Mouse (Mus musculus): ENCODE data around the gene Dda1. TPM values are rescaled to one million over a fixed set of nuclear protein-coding genes. Genes with fewer than 3 reads are reported as not detected.

The Dda1 gene
- polyA plus RNA-seq, 1 experiment from 2014 or later: 130 TPM

- Histone ChIP-seq H3K4me3 (peak overlapping the region; percentile 90), H3K36me3 (peaks cover 52% of the 10 kb centered on the region), H3K27me3 (ENCODE audit: low read depth, poor library complexity, severe bottlenecking) (peaks cover 13% of the 10 kb centered on the region), H3K9me3 (replicated peaks) (no peaks in the 10 kb centered on the region), H3K4me1 (peaks cover 52% of the 10 kb centered on the region), H3K27ac (peak overlapping the region; percentile 97)
- WGBS: 27% methylated on average over 7 of the region's 7 CpGs
- DNase-seq (ENCODE audit: low spot score): no peak
These were observed 17.1 kb downstream of the Dda1 start for GRCm38 (mm10) chr8:71486136-71486529.

- peaks cover 47% of the 10 kb centered on the region for H3K4me1 ChIP-seq
- WGBS: under 1% methylated on average over 33 of the region's 33 CpGs
- H3K4me3 ChIP-seq: peak within 1 kb of the TSS; percentile 78
These were observed 18.9 kb downstream of the Dda1 start, which contains the start of gene Gtpbp3 for GRCm38 (mm10) chr8:71487691-71488445. TSS of gene Gtpbp3 (plus strand) at chr8:71488103.

GRCm38 (mm10) chr8:71488454-71488853, 19.5 kb downstream of the Dda1 start:
- Histone ChIP-seq H3K9me3 (replicated peaks) (no peaks in the 10 kb centered on the region), H3K4me3 (peak overlapping the region; percentile 78), H3K27ac (peak overlapping the region; percentile 93), H3K4me1 (peaks cover 47% of the 10 kb centered on the region), H3K27me3 (ENCODE audit: low read depth, poor library complexity, severe bottlenecking) (no peaks in the 10 kb centered on the region), H3K36me3 (peaks cover 50% of the 10 kb centered on the region)
- 0% methylated on average over 22 of the region's 22 CpGs for WGBS
- peak; percentile 90 for DNase-seq (ENCODE audit: low spot score)

More at GRCm38 (mm10) chr8:71487691-71488445, 18.9 kb downstream of the Dda1 start, which contains the start of gene Gtpbp3:
- no peaks in the 10 kb centered on the region for H3K27me3 ChIP-seq (ENCODE audit: low read depth, poor library complexity, severe bottlenecking)
- H3K9me3 ChIP-seq (replicated peaks): no peaks in the 10 kb centered on the region
- DNase-seq (ENCODE audit: low spot score): peak; percentile 84
- H3K27ac ChIP-seq: peak within 1 kb of the TSS; percentile 93
- peaks cover 52% of the 10 kb centered on the region for H3K36me3 ChIP-seq

- DNase-seq (ENCODE audit: low spot score): peak; percentile 91
- H3K4me1 ChIP-seq: peaks cover 54% of the 10 kb centered on the region
- H3K9me3 ChIP-seq (replicated peaks): no peaks in the 10 kb centered on the region
- H3K4me3 ChIP-seq: 0 out of 2 replicates have a peak overlapping the region, but pooled peaks have one; percentile 16
- peak overlapping the region; percentile 53; the same call in 1 of the 2 replicates for H3K27ac ChIP-seq
- no peaks in the 10 kb centered on the region for H3K27me3 ChIP-seq (ENCODE audit: low read depth, poor library complexity, severe bottlenecking)
- WGBS: 24% methylated on average over 16 of the region's 16 CpGs
- H3K36me3 ChIP-seq: peaks cover 47% of the 10 kb centered on the region
These were observed 26.0 kb downstream of the Dda1 start for GRCm38 (mm10) chr8:71495039-71495438.

GRCm38 (mm10) chr8:71495811-71496210, 26.8 kb downstream of the Dda1 start:
- no peak overlapping the region for H3K4me3 ChIP-seq
- no peaks in the 10 kb centered on the region for H3K9me3 ChIP-seq (replicated peaks)
- 96% methylated on average over 5 of the region's 5 CpGs for WGBS
- H3K27me3 ChIP-seq (ENCODE audit: low read depth, poor library complexity, severe bottlenecking): no peaks in the 10 kb centered on the region
- peaks cover 51% of the 10 kb centered on the region for H3K4me1 ChIP-seq
- H3K27ac ChIP-seq: peak overlapping the region; percentile 72
- no peak for DNase-seq (ENCODE audit: low spot score)
- peaks cover 39% of the 10 kb centered on the region for H3K36me3 ChIP-seq

GRCm38 (mm10) chr8:71496481-71496880, 27.5 kb downstream of the Dda1 start:
- no peaks in the 10 kb centered on the region for H3K27me3 ChIP-seq (ENCODE audit: low read depth, poor library complexity, severe bottlenecking)
- H3K4me3 ChIP-seq: no peak overlapping the region
- no peaks in the 10 kb centered on the region for H3K9me3 ChIP-seq (replicated peaks)
- peaks cover 33% of the 10 kb centered on the region for H3K36me3 ChIP-seq
- peaks cover 51% of the 10 kb centered on the region for H3K4me1 ChIP-seq
- peak overlapping the region; percentile 72 for H3K27ac ChIP-seq
- DNase-seq (ENCODE audit: low spot score): peak; percentile 61
- WGBS: 31% methylated on average over 11 of the region's 11 CpGs

GRCm38 (mm10) chr8:71497077-71497645, 28.2 kb downstream of the Dda1 start:
- Histone ChIP-seq H3K4me3 (no peak overlapping the region), H3K36me3 (peaks cover 26% of the 10 kb centered on the region), H3K27me3 (ENCODE audit: low read depth, poor library complexity, severe bottlenecking) (no peaks in the 10 kb centered on the region), H3K4me1 (peaks cover 51% of the 10 kb centered on the region), H3K9me3 (replicated peaks) (no peaks in the 10 kb centered on the region), H3K27ac (peak overlapping the region; percentile 88; the same call in 1 of the 2 replicates)
- DNase-seq (ENCODE audit: low spot score): no peak
- WGBS: 87% methylated on average over 1 of the region's 1 CpGs

- WGBS: 12% methylated on average over 15 of the region's 15 CpGs
- Histone ChIP-seq H3K4me3 (0 out of 2 replicates have a peak overlapping the region, but pooled peaks have one; percentile 18), H3K27ac (peak overlapping the region; percentile 88), H3K27me3 (ENCODE audit: low read depth, poor library complexity, severe bottlenecking) (no peaks in the 10 kb centered on the region), H3K9me3 (replicated peaks) (no peaks in the 10 kb centered on the region), H3K4me1 (peaks cover 51% of the 10 kb centered on the region), H3K36me3 (peaks cover 18% of the 10 kb centered on the region)
- no peak for DNase-seq (ENCODE audit: low spot score)
These were observed 29.0 kb downstream of the Dda1 start for GRCm38 (mm10) chr8:71497881-71498501.

- peak overlapping the region; percentile 88 for H3K27ac ChIP-seq
- H3K9me3 ChIP-seq (replicated peaks): no peaks in the 10 kb centered on the region
- DNase-seq (ENCODE audit: low spot score): peak; percentile 65
- no peaks in the 10 kb centered on the region for H3K27me3 ChIP-seq (ENCODE audit: low read depth, poor library complexity, severe bottlenecking)
- peaks cover 9% of the 10 kb centered on the region for H3K36me3 ChIP-seq
- WGBS: 19% methylated on average over 16 of the region's 16 CpGs
- H3K4me3 ChIP-seq: peak overlapping the region; percentile 18
- peaks cover 51% of the 10 kb centered on the region for H3K4me1 ChIP-seq
These were observed 30.1 kb downstream of the Dda1 start for GRCm38 (mm10) chr8:71498816-71499690.

- Histone ChIP-seq H3K27ac (peak overlapping the region; percentile 9; the same call in 1 of the 2 replicates), H3K4me1 (peaks cover 35% of the 10 kb centered on the region), H3K27me3 (ENCODE audit: low read depth, poor library complexity, severe bottlenecking) (peaks cover 43% of the 10 kb centered on the region), H3K36me3 (0 out of 2 replicates have a peak, but pooled peaks cover 5% of the 10 kb centered on the region), H3K9me3 (replicated peaks) (no peaks in the 10 kb centered on the region), H3K4me3 (no peak overlapping the region)
- DNase-seq (ENCODE audit: low spot score): no peak
- 89% methylated on average over 4 of the region's 4 CpGs for WGBS
These were observed 35.4 kb downstream of the Dda1 start for GRCm38 (mm10) chr8:71504349-71504748.

GRCm38 (mm10) chr8:71505326-71505725, 36.3 kb downstream of the Dda1 start:
- 0 out of 2 replicates have a peak, but pooled peaks cover 2% of the 10 kb centered on the region for H3K36me3 ChIP-seq
- 87% methylated on average over 4 of the region's 4 CpGs for WGBS
- peaks cover 34% of the 10 kb centered on the region for H3K4me1 ChIP-seq
- no peak overlapping the region for H3K4me3 ChIP-seq
- no peak overlapping the region for H3K27ac ChIP-seq
- H3K9me3 ChIP-seq (replicated peaks): no peaks in the 10 kb centered on the region
- DNase-seq (ENCODE audit: low spot score): no peak
- peaks cover 53% of the 10 kb centered on the region for H3K27me3 ChIP-seq (ENCODE audit: low read depth, poor library complexity, severe bottlenecking)

GRCm38 (mm10) chr8:71505979-71506378, 37.0 kb downstream of the Dda1 start:
- Histone ChIP-seq H3K4me1 (peaks cover 34% of the 10 kb centered on the region), H3K4me3 (no peak overlapping the region), H3K9me3 (replicated peaks) (no peaks in the 10 kb centered on the region), H3K36me3 (0 out of 2 replicates have a peak, but pooled peaks cover 2% of the 10 kb centered on the region), H3K27me3 (ENCODE audit: low read depth, poor library complexity, severe bottlenecking) (peaks cover 57% of the 10 kb centered on the region), H3K27ac (no peak overlapping the region)
- 85% methylated on average over 4 of the region's 4 CpGs for WGBS
- no peak for DNase-seq (ENCODE audit: low spot score)
